Mouse (Mus musculus) MEL-GATA-1-ER (cell line): ENCODE results near the gene Fgg.

Source experiments
- DNase-seq: peaks from one replicate; pipeline ENCODE4 v3.0.0-alpha.2; 2012; ENCODE audit warnings: low read depth; ENCODE audit errors: extremely low read depth

The Fgg gene

GRCm38 (mm10) chr3:83025475-83026301, 18.2 kb downstream of the Fgg start, which contains the start of gene Fga:
Gene Fga, plus strand, starts transcription at chr3:83026076.
- DNase-seq: no peak

- no peak for DNase-seq
These were observed 20.2 kb downstream of the Fgg start for GRCm38 (mm10) chr3:83027546-83028251.

- no peak for DNase-seq
These were observed 22.8 kb downstream of the Fgg start for GRCm38 (mm10) chr3:83030331-83030730.

- no peak for DNase-seq
These were observed 25.3 kb downstream of the Fgg start for GRCm38 (mm10) chr3:83032746-83033308.

- DNase-seq: no peak
These were observed 26.3 kb downstream of the Fgg start for GRCm38 (mm10) chr3:83033801-83034200.

GRCm38 (mm10) chr3:83038865-83039264, 31.3 kb downstream of the Fgg start:
- DNase-seq: no peak

GRCm38 (mm10) chr3:83039666-83040065, 32.1 kb downstream of the Fgg start:
- DNase-seq: no peak

- DNase-seq: no peak
These were observed 34.9 kb downstream of the Fgg start for GRCm38 (mm10) chr3:83042451-83042850.

GRCm38 (mm10) chr3:83046649-83047048, 39.1 kb downstream of the Fgg start:
- no peak for DNase-seq

- no peak for DNase-seq
These were observed 42.2 kb downstream of the Fgg start, which contains the start of gene Fgb for GRCm38 (mm10) chr3:83049680-83050079. Gene Fgb, minus strand, starts transcription at chr3:83049863.

- no peak for DNase-seq
These were observed 43.1 kb downstream of the Fgg start for GRCm38 (mm10) chr3:83050661-83051060.

GRCm38 (mm10) chr3:83052102-83052501, 44.6 kb downstream of the Fgg start:
- DNase-seq: no peak

GRCm38 (mm10) chr3:83053126-83053525, 45.6 kb downstream of the Fgg start:
- DNase-seq: no peak

GRCm38 (mm10) chr3:83053758-83054157, 46.2 kb downstream of the Fgg start:
- peak; percentile 58 for DNase-seq

GRCm38 (mm10) chr3:83054759-83055158, 47.2 kb downstream of the Fgg start:
- DNase-seq: peak; percentile 41

- peak; percentile 85 for DNase-seq
These were observed 47.9 kb downstream of the Fgg start, which contains the start of gene Plrg1 for GRCm38 (mm10) chr3:83055281-83056038. Gene Plrg1, plus strand, starts transcription at chr3:83055522.

GRCm38 (mm10) chr3:83057046-83057445, 49.5 kb downstream of the Fgg start:
- no peak for DNase-seq
